Mouse (Mus musculus) adrenal gland, adult 2 months (tissue): ENCODE measurements around the gene Grid2. TPM values are rescaled to one million over a fixed set of nuclear protein-coding genes. Genes with fewer than 3 reads are reported as not detected.

ENCODE experiments used
- DNase-seq: peaks from one replicate; pipeline ENCODE4 v3.0.0; 2021
- polyA plus RNA-seq: library from polyadenylated mRNA; depleted of rRNA; stranded (reverse); fragments of >200 nt; gene quantifications from 2 replicates; pipeline ENCODE4 v1.2.3, GENCODE M21; 2012
- total RNA-seq, 2 experiments: library from RNA; stranded (reverse); gene quantifications; 2 replicates each; pipeline ENCODE4 v1.2.3; 2021

Gene Grid2
- total and polyA plus RNA-seq, 3 experiments: 0.10 TPM; not detected in 2

DNA sequence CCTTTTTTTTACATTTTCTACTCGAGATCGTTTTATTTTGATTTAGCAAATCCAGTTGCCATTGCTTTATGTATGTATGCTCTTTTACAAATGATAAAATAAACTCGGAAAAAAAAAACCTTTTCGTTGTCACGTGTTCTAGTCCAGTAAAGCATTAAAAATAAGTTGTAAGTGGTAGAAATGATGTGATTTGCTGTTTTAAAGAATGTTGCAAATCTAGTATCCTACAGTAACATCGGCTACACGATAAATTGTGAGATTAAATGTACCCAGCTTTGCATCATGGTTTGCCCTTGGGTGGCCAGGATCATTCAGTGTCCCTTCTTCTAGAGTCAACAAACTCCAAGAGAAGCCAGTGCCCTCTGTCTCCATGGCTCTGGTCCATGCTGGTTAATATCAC is 1475.5 kb downstream of the Grid2 start:
- DNase-seq: no peak

GRCm38 (mm10) chr6:64731621-64732320 is 1476.1 kb downstream of the Grid2 start:
- DNase-seq: no peak

- DNase-seq: no peak
These were observed 1477.6 kb downstream of the Grid2 start for GRCm38 (mm10) chr6:64733311-64733710.

DNA sequence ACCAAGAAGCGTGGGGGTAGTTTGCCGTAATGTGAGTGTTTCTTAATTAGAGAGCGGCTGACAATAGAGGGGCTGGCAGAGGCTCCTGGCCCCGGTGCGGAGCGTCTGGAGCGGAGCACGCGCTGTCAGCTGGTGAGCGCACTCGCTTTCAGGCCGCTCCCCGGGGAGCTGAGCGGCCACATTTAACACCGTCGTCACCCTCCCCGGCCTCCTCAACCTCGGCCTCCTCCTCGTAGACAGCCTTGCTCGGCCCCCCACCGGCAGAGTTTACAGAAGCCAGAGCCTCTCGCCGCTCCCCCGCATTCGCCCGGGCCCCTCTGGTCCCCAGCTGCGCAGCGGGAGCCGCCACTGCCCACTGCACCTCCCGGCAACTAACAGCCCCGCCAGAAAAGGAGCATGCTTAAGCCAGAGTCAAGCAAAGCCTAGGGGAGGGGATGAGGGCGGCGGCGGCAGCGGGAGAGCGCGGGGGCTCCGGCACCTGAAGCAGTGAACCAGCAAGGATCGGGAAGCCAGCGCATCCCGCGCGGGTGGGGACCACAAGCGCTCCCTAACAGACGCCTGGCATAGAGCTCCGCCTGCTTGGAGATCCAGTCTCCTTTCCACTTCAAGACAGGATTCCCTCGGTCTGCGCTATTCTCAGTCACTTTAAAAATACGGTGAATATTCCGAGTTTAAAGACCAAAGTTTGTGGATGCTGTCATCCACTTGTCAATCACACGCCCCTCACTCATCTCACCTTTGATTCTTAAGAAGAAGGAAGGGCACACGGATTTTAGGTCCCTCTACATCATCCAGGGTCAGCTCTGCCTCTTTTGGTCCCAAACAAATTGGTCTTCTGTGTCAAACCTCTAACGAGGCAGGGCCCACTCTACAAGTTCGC is 1479.0 kb downstream of the Grid2 start:
- DNase-seq: peak; percentile 11

GRCm38 (mm10) chr6:64736317-64736716 is 1480.6 kb downstream of the Grid2 start:
- no peak for DNase-seq

GRCm38 (mm10) chr6:64742915-64743489 is 1487.3 kb downstream of the Grid2 start:
- no peak for DNase-seq
